Mouse (Mus musculus) gastrocnemius, postnatal 14 days (tissue): ENCODE data around the gene Olfr1443. TPM values are rescaled to one million over a fixed set of nuclear protein-coding genes. Genes with fewer than 3 reads are reported as not detected.

Experiments used
- DNase-seq: peaks from one replicate; pipeline ENCODE4 v3.0.0; 2021; ENCODE audit warnings: mixed read lengths
- intact Hi-C: fragments of 180-260 bp; cut with DNase I; formaldehyde crosslinking; loops from one replicate; pipeline ENCODE4 v1.15.1; 2025; ENCODE audit warnings: low total_unique reads
- total RNA-seq, 2 experiments: library from RNA; stranded (reverse); gene quantifications; 2 replicates each; pipeline ENCODE4 v1.2.3; 2021

Olfr1443 gene
- total RNA-seq, 2 experiments from 2014 or later, result not detected

- no peak for DNase-seq
- intact Hi-C loops, result loop anchor here (5.0 to 10.0 kb wide), 2 partner anchors 79 to 96 kb away; no protein-coding TSS in a partner anchor
Measured at GRCm38 (mm10) chr19:12725851-12726250, 47.9 kb downstream of the Olfr1443 start.

- no peak for DNase-seq
- intact Hi-C loops, result no loop called here
Measured at GRCm38 (mm10) chr19:12731036-12731435, 53.1 kb downstream of the Olfr1443 start.

GRCm38 (mm10) chr19:12731950-12732349 is 54.0 kb downstream of the Olfr1443 start:
- intact Hi-C loops, result no loop called here

More at GRCm38 (mm10) chr19:12731950-12732349, 54.0 kb downstream of the Olfr1443 start:
- DNase-seq, result no peak

Other genes with a start within 250 kb of the Olfr1443 start
- gene Mpeg1, start 217.3 kb upstream of the Olfr1443 start, total RNA-seq, result 1 to 10 TPM; 1.5 to 1.6 TPM
- gene Dtx4, start 176.7 kb upstream of the Olfr1443 start, total RNA-seq, result 10 to 100 TPM; 10.1 to 14.1 TPM
- gene Fam111a, start 132.4 kb upstream of the Olfr1443 start, total RNA-seq, result 1 to 10 TPM; 3.9 to 5.5 TPM
- not detected for gene Gm4952, start 78.1 kb upstream of the Olfr1443 start, total RNA-seq
- under 1 TPM in 1 of 2 experiments, not detected in 1; 0.06 TPM for gene Glyat, start 44.8 kb upstream of the Olfr1443 start, total RNA-seq
- not detected for gene Olfr1442, start 7.7 kb upstream of the Olfr1443 start, total RNA-seq
- not detected for gene Keg1, start 17.7 kb downstream of the Olfr1443 start, total RNA-seq
- 1 to 10 TPM; 2.3 to 4.3 TPM for gene Cntf, start 87.5 kb downstream of the Olfr1443 start, total RNA-seq
- gene Zfp91, start 118.0 kb downstream of the Olfr1443 start, total RNA-seq, result 10 to 100 TPM; 61.0 to 64.6 TPM
- under 1 TPM; 0.49 to 0.68 TPM for gene Lpxn, start 118.1 kb downstream of the Olfr1443 start, total RNA-seq
- gene Gm5244, start 168.6 kb downstream of the Olfr1443 start, total RNA-seq, result not detected
- not detected for gene Olfr1444, start 179.2 kb downstream of the Olfr1443 start, total RNA-seq
- not detected for gene Olfr1445, start 205.7 kb downstream of the Olfr1443 start, total RNA-seq
- gene Olfr1446, start 215.4 kb downstream of the Olfr1443 start, total RNA-seq, result not detected
- not detected for gene Olfr1447, start 225.6 kb downstream of the Olfr1443 start, total RNA-seq
- not detected for gene Olfr1448, start 246.3 kb downstream of the Olfr1443 start, total RNA-seq